Mouse (Mus musculus) E14TG2a.4 (cell line): ENCODE results near the gene Hnrnpul1.

Experiments
- CTCF ChIP-seq: conservative IDR thresholded peaks from 2 replicates; pipeline ENCODE4 v1.5.1; 2014; ENCODE audit warnings: low read length
- NANOG ChIP-seq: IDR thresholded peaks from 2 replicates; pipeline ENCODE4 v1.6.1; 2014; ENCODE audit warnings: borderline replicate concordance, low read length, mixed read lengths
- POU5F1 ChIP-seq: IDR thresholded peaks from 2 replicates; pipeline ENCODE4 v1.6.1; 2014; ENCODE audit warnings: low read length, borderline replicate concordance

- no peak for TF ChIP-seq CTCF
- no peak for TF ChIP-seq POU5F1
- TF ChIP-seq NANOG, result no peak
Measured at GRCm38 (mm10) chr7:25690051-25690450, 64.5 kb downstream of the Hnrnpul1 start.
